ENCODE assay signal across 29 mouse cellular contexts in the genomic region with DNA sequence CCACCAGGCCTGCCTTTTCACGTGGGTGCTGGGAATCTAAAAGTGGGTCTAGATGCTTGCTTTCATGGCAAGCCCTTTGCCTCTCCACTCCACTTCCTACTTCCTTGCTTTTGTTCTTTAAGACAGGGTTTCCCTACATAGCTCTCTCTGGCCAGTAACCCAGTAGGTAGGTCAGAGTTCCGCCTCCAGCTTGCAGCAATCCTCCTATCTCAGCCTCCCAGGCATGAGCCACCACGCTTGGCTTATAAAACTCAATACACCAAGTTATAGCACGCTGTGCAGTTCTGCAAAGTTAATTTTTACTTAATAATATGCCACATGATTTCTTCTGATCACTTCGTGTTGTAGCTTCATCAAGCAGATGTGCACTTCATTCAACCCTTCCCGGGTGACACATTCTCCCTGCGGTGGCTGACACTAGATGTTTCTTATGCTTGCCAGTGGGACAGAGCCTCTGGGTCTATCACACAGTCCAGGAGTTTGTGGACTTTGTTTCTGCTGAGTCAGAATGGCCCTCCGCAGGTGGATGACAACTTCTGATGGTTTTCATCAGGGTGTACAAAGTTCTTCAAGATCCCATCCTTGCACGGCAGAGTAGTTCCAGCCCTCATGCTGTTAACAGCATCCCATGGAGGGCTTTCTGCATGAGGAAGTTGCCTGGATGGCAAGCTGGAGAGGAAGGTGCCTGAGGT. TPM values are rescaled to one million over a fixed set of nuclear protein-coding genes. Genes with fewer than 3 reads are reported as not detected.
DNase-seq lines count a peak whose midpoint lies in the region; ATAC-seq lines count a peak whose summit lies in the region.
"Had no signal": no experiment of that assay in that cellular context is flagged by ENCODE, and none has a peak within 500 bp of the region (broad histone marks: within the 10 kb centered on the region; RNA-seq: fewer than 3 reads in every experiment).

No protein-coding gene starts in this region.

- no peak overlapping the region for H3K4me3 ChIP-seq in intestine, embryonic 16.5 days (ENCODE audit: low read length)
- H3K4me3 ChIP-seq in hindbrain, embryonic 12.5 days: no peak overlapping the region
- H3K4me3 ChIP-seq: embryonic facial prominence, embryonic 13.5 days; forebrain, embryonic 12.5 days; heart, embryonic 10.5 days; heart, embryonic 15.5 days; limb, embryonic 13.5 days; liver, embryonic 12.5 days; megakaryocyte, embryonic 14.5 days; midbrain, embryonic 12.5 days; myocyte; neural tube, embryonic 12.5 days had no signal

- peak; percentile 25 for DNase-seq in kidney, adult 18-20 months
- no peak for DNase-seq in kidney, postnatal 10 days
- DNase-seq in kidney, adult 9 months: peak; percentile 82
- DNase-seq in kidney, postnatal 36 days: peak; percentile 50 to 60
- DNase-seq in adrenal gland, postnatal 4 days (ENCODE audit: low spot score in 2 of 2): no peak
- DNase-seq: adrenal gland, postnatal 10 days; B cell, adult 2 months; cerebellum, adult 11 months; cerebellum, adult 9-10 months; forebrain, postnatal 0 days; gastrocnemius, postnatal 14 days; heart, postnatal 4 days; lung, adult 18-20 months; lung, postnatal 4 days; thymus, postnatal 4 days had no signal

- H3K4me1 ChIP-seq in intestine, embryonic 16.5 days (ENCODE audit: control insufficient read depth, insufficient read depth, low read length): no peaks in the 10 kb centered on the region
- 0 out of 2 replicates have a peak, but pooled peaks cover 2% of the 10 kb centered on the region for H3K4me1 ChIP-seq in hindbrain, embryonic 12.5 days
- H3K4me1 ChIP-seq: heart, embryonic 15.5 days; limb, embryonic 13.5 days; midbrain, embryonic 12.5 days; neural tube, embryonic 12.5 days had no signal

- 0 out of 2 replicates have a peak overlapping the region, but pooled peaks have one; percentile 3 for H3K27ac ChIP-seq in intestine, embryonic 16.5 days (ENCODE audit: low read length)
- H3K27ac ChIP-seq in hindbrain, embryonic 12.5 days: no peak overlapping the region
- H3K27ac ChIP-seq: embryonic facial prominence, embryonic 13.5 days; forebrain, embryonic 12.5 days; heart, embryonic 10.5 days; heart, embryonic 15.5 days; limb, embryonic 13.5 days; liver, embryonic 12.5 days; midbrain, embryonic 12.5 days; neural tube, embryonic 12.5 days had no signal

- H3K36me3 ChIP-seq in intestine, embryonic 16.5 days (ENCODE audit: control insufficient read depth, insufficient read depth, low read length): no peaks in the 10 kb centered on the region
- no peaks in the 10 kb centered on the region for H3K36me3 ChIP-seq in hindbrain, embryonic 12.5 days
- H3K36me3 ChIP-seq: embryonic facial prominence, embryonic 13.5 days; forebrain, embryonic 12.5 days; heart, embryonic 10.5 days; heart, embryonic 15.5 days; limb, embryonic 13.5 days; liver, embryonic 12.5 days; midbrain, embryonic 12.5 days; neural tube, embryonic 12.5 days had no signal

- peak; percentile 86 for ATAC-seq in intestine, embryonic 16.5 days
- ATAC-seq in hindbrain, embryonic 12.5 days (ENCODE audit: low FRiP score): no peak
- ATAC-seq: forebrain, postnatal 0 days; hindbrain, embryonic 16.5 days; liver, embryonic 12.5 days; lung, postnatal 0 days had no signal

- WGBS in intestine, embryonic 16.5 days: 77% methylated on average over 9 of the region's 9 CpGs
- 89% methylated on average over 9 of the region's 9 CpGs for WGBS in hindbrain, embryonic 12.5 days

- H3K27me3 ChIP-seq in intestine, embryonic 16.5 days (replicated peaks; ENCODE audit: control insufficient read depth, insufficient read depth, low read length): no peaks in the 10 kb centered on the region
- no peaks in the 10 kb centered on the region for H3K27me3 ChIP-seq in hindbrain, embryonic 12.5 days
- H3K27me3 ChIP-seq: embryonic facial prominence, embryonic 13.5 days; forebrain, embryonic 12.5 days; heart, embryonic 15.5 days; limb, embryonic 13.5 days; liver, embryonic 12.5 days; midbrain, embryonic 12.5 days; neural tube, embryonic 12.5 days had no signal

- no peaks in the 10 kb centered on the region for H3K9me3 ChIP-seq in intestine, embryonic 16.5 days (ENCODE audit: control insufficient read depth, low read length)
- H3K9me3 ChIP-seq in hindbrain, embryonic 12.5 days (replicated peaks): no peaks in the 10 kb centered on the region
- H3K9me3 ChIP-seq: embryonic facial prominence, embryonic 13.5 days; forebrain, embryonic 12.5 days; heart, embryonic 10.5 days; heart, embryonic 15.5 days; limb, embryonic 13.5 days; liver, embryonic 12.5 days; megakaryocyte, embryonic 14.5 days; midbrain, embryonic 12.5 days; neural tube, embryonic 12.5 days had no signal

- no peak overlapping the region for H3K9ac ChIP-seq in intestine, embryonic 16.5 days (ENCODE audit: low read depth, low read length)
- H3K9ac ChIP-seq in hindbrain, embryonic 12.5 days: no peak overlapping the region
- H3K9ac ChIP-seq: embryonic facial prominence, embryonic 13.5 days; forebrain, embryonic 12.5 days; forebrain, postnatal 0 days; heart, embryonic 15.5 days; limb, embryonic 13.5 days; liver, embryonic 12.5 days; midbrain, embryonic 12.5 days; neural tube, embryonic 12.5 days had no signal

- H3K4me2 ChIP-seq in intestine, embryonic 16.5 days (ENCODE audit: low read depth, low read length): no peak overlapping the region
- no peak overlapping the region for H3K4me2 ChIP-seq in hindbrain, embryonic 12.5 days (replicated peaks)
- H3K4me2 ChIP-seq: embryonic facial prominence, embryonic 13.5 days; forebrain, embryonic 12.5 days; heart, embryonic 15.5 days; limb, embryonic 13.5 days; liver, embryonic 12.5 days; midbrain, embryonic 12.5 days; neural tube, embryonic 12.5 days had no signal

RNA-seq across cellular contexts. Expression of gene Lysmd4, which starts 16.5 kb away (rescaled TPM):
- polyA plus RNA-seq in intestine, embryonic 16.5 days (2015; fragmentation: Nextera tagmentation; extraction: Ambion mirVana): 11.5 and 11.8 TPM in 2 replicates
- total RNA-seq in adrenal gland, postnatal 4 days (2021): 10 to 100 TPM; 13.8 to 16.9 TPM
- 24.3 and 26.3 TPM in 2 replicates for polyA plus RNA-seq in hindbrain, embryonic 12.5 days (2016; fragmentation: Nextera tagmentation; extraction: Ambion mirVana)

Comparison
In these comparisons a context has a peak if more than half of its experiments do, and no peak if none do; other contexts are left out.
1. DNase-seq: peak in kidney, adult 18-20 months (single experiment), kidney, adult 9 months (single experiment) and kidney, postnatal 36 days (2 of 2); none in kidney, postnatal 10 days (single experiment) and adrenal gland, postnatal 4 days (0 of 2).